Mouse (Mus musculus): Measurements from ENCODE around the gene Six6.

Six6 gene

GRCm38 (mm10) chr12:72957829-72958424, 18.2 kb downstream of the Six6 start:
- DNase-seq (ENCODE audit: low read depth, low spot score): no peak

- no peak for DNase-seq (ENCODE audit: low read depth, low spot score)
Observed at GRCm38 (mm10) chr12:72958446-72958845, 18.8 kb downstream of the Six6 start.

GRCm38 (mm10) chr12:72962761-72963160, 23.1 kb downstream of the Six6 start:
- DNase-seq (ENCODE audit: low read depth, low spot score): peak; percentile 64

- DNase-seq (ENCODE audit: low read depth, low spot score): peak; percentile 46
Observed at GRCm38 (mm10) chr12:72967541-72967940, 27.8 kb downstream of the Six6 start.

- no peak for DNase-seq (ENCODE audit: low read depth, low spot score)
Observed at GRCm38 (mm10) chr12:72970620-72971019, 30.9 kb downstream of the Six6 start.

GRCm38 (mm10) chr12:72973161-72973560, 33.5 kb downstream of the Six6 start:
- DNase-seq (ENCODE audit: low read depth, low spot score): peak; percentile 79

GRCm38 (mm10) chr12:72976172-72976571, 36.5 kb downstream of the Six6 start:
- DNase-seq (ENCODE audit: low read depth, low spot score): peak; percentile 15

GRCm38 (mm10) chr12:72976718-72977117, 37.0 kb downstream of the Six6 start:
- DNase-seq (ENCODE audit: low read depth, low spot score): peak; percentile 87

- no peak for DNase-seq (ENCODE audit: low read depth, low spot score)
Observed at GRCm38 (mm10) chr12:72977851-72978250, 38.2 kb downstream of the Six6 start.

- no peak for DNase-seq (ENCODE audit: low read depth, low spot score)
Observed at GRCm38 (mm10) chr12:72979236-72979635, 39.5 kb downstream of the Six6 start.

- DNase-seq (ENCODE audit: low read depth, low spot score): no peak
Observed at GRCm38 (mm10) chr12:72982616-72983015, 42.9 kb downstream of the Six6 start.

- no peak for DNase-seq (ENCODE audit: low read depth, low spot score)
Observed at GRCm38 (mm10) chr12:72983071-72983857, 43.6 kb downstream of the Six6 start.
